Mouse (Mus musculus) cortical plate, adult 2 months (tissue): ENCODE measurements around the gene Sh3rf3.

ENCODE experiments used
- CTCF ChIP-seq: fragments of 200-500 bp; IDR thresholded peaks from 2 replicates; pipeline ENCODE4 v1.5.1; 2011; ENCODE audit warnings: mild to moderate bottlenecking, control low read depth, low read length; ENCODE audit not compliant: insufficient read depth; ENCODE audit errors: extremely low read depth
- POLR2A ChIP-seq: fragments of 200-500 bp; IDR thresholded peaks from 2 replicates; pipeline ENCODE4 v1.6.1; 2011; ENCODE audit warnings: mild to moderate bottlenecking, low read length, control low read depth; ENCODE audit not compliant: insufficient read depth; ENCODE audit errors: extremely low read depth

GRCm38 (mm10) chr10:59091556-59091955 lies 278.4 kb downstream of the Sh3rf3 start:
- TF ChIP-seq CTCF (no peak), POLR2A (no peak)
